Mouse (Mus musculus) urinary bladder, postnatal 10 days (tissue): ENCODE data around the gene Dact3.

Experiments
- DNase-seq: peaks from one replicate; pipeline ENCODE4 v3.0.0; 2022; ENCODE audit warnings: low spot score

The Dact3 gene

GRCm38 (mm10) chr7:16875310-16875325 lies at the start of gene Dact3:
Gene Dact3 (plus strand): TSS chr7:16875317.
- DNase-seq, result no peak

- no peak for DNase-seq
These were observed 49.3 kb upstream of the Dact3 start for GRCm38 (mm10) chr7:16825785-16826184.

GRCm38 (mm10) chr7:16826571-16826970 lies 48.5 kb upstream of the Dact3 start:
- no peak for DNase-seq

GRCm38 (mm10) chr7:16827274-16827673 lies 47.8 kb upstream of the Dact3 start:
- DNase-seq, result no peak

- no peak for DNase-seq
These were observed 44.7 kb upstream of the Dact3 start for GRCm38 (mm10) chr7:16830449-16830848.

- no peak for DNase-seq
These were observed 37.0 kb upstream of the Dact3 start for GRCm38 (mm10) chr7:16837916-16838803.

GRCm38 (mm10) chr7:16838804-16839426 lies 36.2 kb upstream of the Dact3 start:
- DNase-seq, result no peak

- DNase-seq, result no peak
These were observed 35.5 kb upstream of the Dact3 start for GRCm38 (mm10) chr7:16839427-16840108.

GRCm38 (mm10) chr7:16840109-16840491 lies 35.0 kb upstream of the Dact3 start:
- no peak for DNase-seq

- DNase-seq, result no peak
These were observed 34.0 kb upstream of the Dact3 start for GRCm38 (mm10) chr7:16841078-16841477.

- DNase-seq, result no peak
These were observed 33.3 kb upstream of the Dact3 start for GRCm38 (mm10) chr7:16841561-16842560.

GRCm38 (mm10) chr7:16842645-16843063 lies 32.5 kb upstream of the Dact3 start, which contains the start of gene Prkd2:
Gene Prkd2 (plus strand): TSS chr7:16842902.
- DNase-seq, result peak; percentile 70

- no peak for DNase-seq
These were observed 31.5 kb upstream of the Dact3 start for GRCm38 (mm10) chr7:16843441-16844171.

- no peak for DNase-seq
These were observed 30.4 kb upstream of the Dact3 start for GRCm38 (mm10) chr7:16844696-16845071.

- DNase-seq, result no peak
These were observed 29.9 kb upstream of the Dact3 start for GRCm38 (mm10) chr7:16845072-16845819.

GRCm38 (mm10) chr7:16845820-16846167 lies 29.3 kb upstream of the Dact3 start:
- no peak for DNase-seq

- DNase-seq, result no peak
These were observed 28.3 kb upstream of the Dact3 start for GRCm38 (mm10) chr7:16846775-16847174.

- DNase-seq, result no peak
These were observed 27.6 kb upstream of the Dact3 start for GRCm38 (mm10) chr7:16847507-16847906.

GRCm38 (mm10) chr7:16848579-16848978 lies 26.5 kb upstream of the Dact3 start:
- no peak for DNase-seq

- no peak for DNase-seq
These were observed 23.5 kb upstream of the Dact3 start for GRCm38 (mm10) chr7:16851636-16852035.

- DNase-seq, result no peak
These were observed 21.8 kb upstream of the Dact3 start for GRCm38 (mm10) chr7:16853302-16853831.
